Mouse (Mus musculus): ENCODE data around the gene Hspg2. TPM values are rescaled to one million over a fixed set of nuclear protein-coding genes. Genes with fewer than 3 reads are reported as not detected.
A peak's percentile ranks its signal among the peaks of the same experiment; 100 is the strongest.

Hspg2 gene
- polyA plus RNA-seq, 1 experiment, result 5.4 TPM

DNA sequence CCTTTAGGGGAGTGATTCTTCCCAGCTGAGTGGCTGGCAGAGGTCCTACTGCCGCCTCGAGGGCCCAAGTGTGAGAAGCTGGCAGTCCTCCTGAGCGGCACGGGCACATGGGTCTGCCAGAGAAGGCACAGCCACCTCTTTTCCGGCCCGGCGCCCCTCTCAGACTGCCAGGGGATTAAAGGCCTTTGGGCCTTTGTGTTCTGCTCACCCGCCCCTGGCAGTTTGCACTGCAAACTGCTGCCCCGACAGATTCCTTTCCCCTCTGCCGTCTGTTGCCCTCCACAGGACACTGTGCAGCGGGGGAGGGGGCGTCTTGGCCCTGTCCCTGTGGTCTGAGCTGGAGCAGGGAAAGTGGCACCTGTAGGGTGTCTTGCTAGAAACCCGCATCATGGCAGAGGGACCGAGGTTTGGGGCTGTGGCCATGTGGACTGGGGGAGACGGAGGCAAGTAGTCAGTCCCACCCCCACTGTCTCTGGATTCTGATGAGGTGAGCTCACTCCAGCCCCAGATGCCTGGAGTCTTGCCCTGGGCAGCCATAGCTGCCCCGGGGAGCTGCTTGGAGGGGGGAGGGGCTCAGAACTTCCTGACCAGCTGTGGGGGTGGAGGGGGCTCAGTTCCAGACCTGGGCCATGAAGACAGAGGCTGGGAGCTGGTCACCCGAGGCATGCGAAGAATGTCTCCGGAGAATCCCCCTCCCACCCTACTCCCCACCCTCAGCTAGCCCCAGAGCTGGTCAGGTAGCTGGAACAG is 26.4 kb downstream of the Hspg2 start:
- WGBS, result 63% methylated on average over 19 of the region's 19 CpGs
- TF ChIP-seq CTCF (IDR thresholded peaks at IDR 0.05; ENCODE audit: control insufficient read depth, insufficient read depth, low read length) (no peak), POLR2A (IDR thresholded peaks at IDR 0.05; ENCODE audit: borderline replicate concordance, control insufficient read depth, low read depth, low read length) (no peak)
- H3K4me1 ChIP-seq (ENCODE audit: control insufficient read depth, insufficient read depth, low read length), result no peaks in the 10 kb centered on the region
- no peak overlapping the region for H3K4me3 ChIP-seq (replicated peaks; ENCODE audit: control insufficient read depth, low read depth, low read length)
- H3K27ac ChIP-seq (ENCODE audit: control insufficient read depth, insufficient read depth, low read depth, low read length, poor library complexity), result peak overlapping the region; percentile 14; the same call in 1 of the 2 replicates

DNA sequence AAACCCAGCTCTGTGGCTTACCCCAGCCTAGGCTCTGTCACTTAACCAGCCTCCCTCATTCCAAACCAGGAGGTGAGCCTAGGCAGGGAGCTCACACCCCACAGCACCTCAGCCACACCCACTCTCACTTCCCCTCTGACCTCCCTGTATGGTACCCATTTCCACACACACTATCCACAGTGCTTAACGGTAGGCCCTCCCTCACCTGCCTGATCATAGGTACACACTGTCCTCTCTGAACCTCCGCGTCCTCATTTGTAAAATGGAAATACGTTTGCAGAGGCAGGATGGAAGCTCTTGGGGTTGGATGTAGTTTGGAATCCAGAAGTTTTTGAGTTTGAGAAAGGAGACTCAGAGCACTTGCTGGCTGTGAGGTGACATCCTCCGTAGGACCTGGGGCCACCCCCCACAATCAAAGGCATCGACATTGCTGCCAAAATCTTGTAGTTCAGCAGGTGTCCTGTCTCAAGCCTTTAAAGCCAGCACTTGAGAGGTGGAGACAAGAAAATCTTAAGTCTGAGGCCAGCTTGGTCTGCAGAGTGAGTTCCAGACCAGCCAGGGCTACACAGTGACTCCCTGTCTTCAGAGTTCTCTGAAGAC is 27.0 kb downstream of the Hspg2 start:
- no peak overlapping the region for H3K4me3 ChIP-seq (replicated peaks; ENCODE audit: control insufficient read depth, low read depth, low read length)
- no peak overlapping the region for H3K27ac ChIP-seq (ENCODE audit: control insufficient read depth, insufficient read depth, low read depth, low read length, poor library complexity)
- 78% methylated on average over 6 of the region's 6 CpGs for WGBS
- TF ChIP-seq CTCF (IDR thresholded peaks at IDR 0.05; ENCODE audit: control insufficient read depth, insufficient read depth, low read length) (no peak), POLR2A (IDR thresholded peaks at IDR 0.05; ENCODE audit: borderline replicate concordance, control insufficient read depth, low read depth, low read length) (no peak)
- no peaks in the 10 kb centered on the region for H3K4me1 ChIP-seq (ENCODE audit: control insufficient read depth, insufficient read depth, low read length)

DNA sequence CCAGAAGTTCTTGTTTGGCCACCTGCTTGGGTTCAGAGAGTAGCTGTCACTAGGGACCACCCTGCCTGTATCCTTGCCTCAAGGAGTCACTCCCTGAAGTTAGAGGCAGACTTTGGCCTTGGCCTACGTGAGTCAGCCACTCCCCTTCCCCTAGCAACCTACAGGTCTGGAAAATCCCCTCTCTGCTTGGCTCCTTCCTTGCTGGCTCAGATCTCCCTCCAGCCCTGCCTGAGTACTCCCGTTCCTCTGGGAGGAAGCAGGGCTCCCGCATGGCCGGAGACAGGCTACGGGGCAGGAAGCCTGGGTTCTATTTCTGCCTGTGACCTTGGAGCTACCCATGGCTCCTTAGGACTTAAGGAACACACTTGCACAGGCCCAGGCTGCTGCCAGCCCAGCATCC is 28.8 kb downstream of the Hspg2 start:
- no peaks in the 10 kb centered on the region for H3K4me1 ChIP-seq (ENCODE audit: control insufficient read depth, insufficient read depth, low read length)
- TF ChIP-seq POLR2A (IDR thresholded peaks at IDR 0.05; ENCODE audit: borderline replicate concordance, control insufficient read depth, low read depth, low read length) (no peak), CTCF (IDR thresholded peaks at IDR 0.05; ENCODE audit: control insufficient read depth, insufficient read depth, low read length) (no peak)
- 73% methylated on average over 5 of the region's 5 CpGs for WGBS
- H3K27ac ChIP-seq (ENCODE audit: control insufficient read depth, insufficient read depth, low read depth, low read length, poor library complexity), result no peak overlapping the region
- no peak overlapping the region for H3K4me3 ChIP-seq (replicated peaks; ENCODE audit: control insufficient read depth, low read depth, low read length)

DNA sequence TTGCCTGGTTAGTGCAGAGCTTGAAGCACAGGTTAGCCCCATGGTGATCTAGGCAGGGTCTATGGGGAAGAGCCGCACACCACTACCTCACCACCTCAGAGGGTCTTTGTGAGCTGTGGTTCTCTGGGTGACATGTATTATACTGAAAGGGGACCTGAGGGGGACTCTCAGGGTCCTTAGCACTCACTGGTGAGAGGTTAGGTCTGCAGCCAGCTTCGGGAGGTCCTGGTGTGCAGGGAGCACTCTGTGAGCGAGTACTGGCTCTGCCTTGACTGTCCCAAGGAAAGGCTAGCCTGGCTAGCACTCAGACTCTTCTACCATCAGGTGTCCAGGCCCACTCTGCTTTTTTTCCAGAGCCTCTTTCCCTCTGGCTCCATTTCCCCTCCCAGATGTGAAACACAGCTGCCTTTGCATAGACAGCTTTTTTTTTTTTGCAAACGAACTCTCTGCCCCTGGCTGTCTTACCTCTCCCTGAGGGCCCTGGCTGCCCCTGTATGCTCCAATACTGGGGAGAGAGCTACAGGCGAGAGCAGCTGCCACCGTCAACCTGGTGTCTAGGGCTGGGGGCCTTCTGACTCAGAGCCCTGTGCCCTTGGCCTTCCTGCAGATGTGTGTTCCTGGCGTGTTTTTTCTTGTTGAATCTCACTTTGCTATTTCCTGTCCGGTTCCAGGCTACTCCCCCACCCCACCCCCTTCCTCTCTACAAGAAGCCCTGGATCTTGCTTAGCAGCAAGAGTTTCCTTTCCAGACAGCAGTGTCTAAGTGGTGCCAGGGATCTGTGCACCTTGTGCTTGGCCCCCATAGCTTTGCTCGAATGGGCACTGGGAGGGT is 29.5 kb downstream of the Hspg2 start:
- no peak overlapping the region for H3K27ac ChIP-seq (ENCODE audit: control insufficient read depth, insufficient read depth, low read depth, low read length, poor library complexity)
- no peak overlapping the region for H3K4me3 ChIP-seq (replicated peaks; ENCODE audit: control insufficient read depth, low read depth, low read length)
- TF ChIP-seq CTCF (IDR thresholded peaks at IDR 0.05; ENCODE audit: control insufficient read depth, insufficient read depth, low read length) (no peak), POLR2A (IDR thresholded peaks at IDR 0.05; ENCODE audit: borderline replicate concordance, control insufficient read depth, low read depth, low read length) (no peak)
- H3K4me1 ChIP-seq (ENCODE audit: control insufficient read depth, insufficient read depth, low read length), result no peaks in the 10 kb centered on the region
- WGBS, result 49% methylated on average over 9 of the region's 9 CpGs

DNA sequence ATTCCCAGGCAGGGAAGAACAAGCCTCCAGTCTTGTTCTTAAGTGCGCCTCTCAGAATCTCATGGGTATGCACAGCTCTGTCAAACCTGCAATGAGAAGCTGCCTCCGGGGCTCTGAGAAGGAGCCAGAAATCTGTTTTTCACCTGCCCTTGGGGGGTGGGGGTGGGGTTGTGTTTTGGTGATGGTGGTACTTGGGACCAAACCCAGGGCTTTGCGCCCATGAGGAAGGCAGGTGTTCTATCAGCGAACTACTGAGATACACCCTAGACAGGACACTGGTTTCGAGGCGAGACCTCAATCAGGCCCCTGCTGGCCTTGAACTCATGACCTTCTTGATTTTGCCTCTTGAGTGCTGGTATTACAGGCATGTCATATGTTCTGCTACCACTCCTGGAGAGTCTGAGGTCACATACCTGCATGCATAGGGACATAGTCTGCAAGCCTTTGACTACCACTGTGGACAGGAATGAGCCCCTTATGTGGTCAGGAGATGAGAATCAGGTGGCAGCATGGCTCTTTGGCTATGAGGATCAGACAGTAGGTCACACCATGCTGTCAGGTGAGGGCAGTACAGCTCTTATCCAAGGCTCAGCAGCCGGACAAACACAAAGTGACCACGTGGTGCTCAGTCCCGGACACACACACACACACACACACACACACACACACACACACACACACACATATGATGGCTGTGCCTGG is 30.5 kb downstream of the Hspg2 start:
- Histone ChIP-seq H3K4me3 (replicated peaks; ENCODE audit: control insufficient read depth, low read depth, low read length) (no peak overlapping the region), H3K4me1 (ENCODE audit: control insufficient read depth, insufficient read depth, low read length) (no peaks in the 10 kb centered on the region), H3K27ac (ENCODE audit: control insufficient read depth, insufficient read depth, low read depth, low read length, poor library complexity) (no peak overlapping the region)
- 85% methylated on average over 9 of the region's 9 CpGs for WGBS
- TF ChIP-seq POLR2A (IDR thresholded peaks at IDR 0.05; ENCODE audit: borderline replicate concordance, control insufficient read depth, low read depth, low read length) (no peak), CTCF (IDR thresholded peaks at IDR 0.05; ENCODE audit: control insufficient read depth, insufficient read depth, low read length) (no peak)

DNA sequence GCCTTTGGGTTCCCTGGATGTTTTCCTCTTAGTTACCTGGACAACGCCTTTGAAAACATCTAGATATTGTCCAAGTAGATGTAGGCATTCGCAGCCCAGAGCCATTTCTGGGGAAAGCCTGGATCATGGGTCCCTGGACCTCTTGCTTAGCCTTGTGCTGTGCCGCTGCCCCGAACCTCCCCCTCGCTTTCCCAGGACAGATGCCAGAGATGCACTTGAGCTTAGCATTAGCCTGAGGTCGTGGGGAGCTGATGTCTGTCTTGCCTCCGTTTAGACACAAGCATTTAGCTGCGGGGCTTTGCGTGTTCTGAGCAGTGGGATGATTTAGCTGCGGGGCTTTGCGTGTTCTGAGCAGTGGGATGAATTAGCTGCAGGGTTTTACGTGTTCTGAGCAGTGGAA is 31.6 kb downstream of the Hspg2 start:
- H3K4me1 ChIP-seq (ENCODE audit: control insufficient read depth, insufficient read depth, low read length), result no peaks in the 10 kb centered on the region
- TF ChIP-seq POLR2A (IDR thresholded peaks at IDR 0.05; ENCODE audit: borderline replicate concordance, control insufficient read depth, low read depth, low read length) (no peak), CTCF (IDR thresholded peaks at IDR 0.05; ENCODE audit: control insufficient read depth, insufficient read depth, low read length) (no peak)
- 83% methylated on average over 12 of the region's 12 CpGs for WGBS
- no peak overlapping the region for H3K27ac ChIP-seq (ENCODE audit: control insufficient read depth, insufficient read depth, low read depth, low read length, poor library complexity)
- no peak overlapping the region for H3K4me3 ChIP-seq (replicated peaks; ENCODE audit: control insufficient read depth, low read depth, low read length)

DNA sequence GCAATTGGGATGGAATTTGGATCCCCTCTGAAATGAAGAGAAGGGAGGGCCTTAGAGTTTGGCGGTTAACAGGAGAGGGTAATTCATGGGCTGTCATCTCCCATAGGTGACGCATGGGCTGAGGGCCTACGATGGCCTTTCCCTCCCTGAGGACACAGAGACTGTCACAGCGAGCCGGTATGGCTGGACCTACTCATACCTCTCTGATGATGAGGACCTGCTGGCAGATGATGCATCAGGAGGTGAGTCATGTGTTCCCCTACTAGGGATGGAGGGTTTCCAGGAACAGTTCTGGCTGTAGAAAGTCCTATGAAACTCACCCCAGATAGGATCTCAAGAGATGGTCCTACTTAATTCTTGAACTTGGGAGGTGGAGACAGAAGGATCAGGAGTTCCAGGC is 32.4 kb downstream of the Hspg2 start:
- no peaks in the 10 kb centered on the region for H3K4me1 ChIP-seq (ENCODE audit: control insufficient read depth, insufficient read depth, low read length)
- no peak overlapping the region for H3K4me3 ChIP-seq (replicated peaks; ENCODE audit: control insufficient read depth, low read depth, low read length)
- 89% methylated on average over 5 of the region's 5 CpGs for WGBS
- H3K27ac ChIP-seq (ENCODE audit: control insufficient read depth, insufficient read depth, low read depth, low read length, poor library complexity), result no peak overlapping the region
- no peak for TF ChIP-seq POLR2A (IDR thresholded peaks at IDR 0.05; ENCODE audit: borderline replicate concordance, control insufficient read depth, low read depth, low read length)
- TF ChIP-seq CTCF (IDR thresholded peaks at IDR 0.05; ENCODE audit: control insufficient read depth, insufficient read depth, low read length), result no peak
